Mouse (Mus musculus): ENCODE data around the gene 2200002J24Rik.
A peak's percentile ranks its signal among the peaks of the same experiment; 100 is the strongest.

The 2200002J24Rik gene

GRCm38 (mm10) chr7:30698589-30698988 is at the start of gene 2200002J24Rik:
TSS of gene 2200002J24Rik (plus strand) at chr7:30698926.
- peak; percentile 24 for DNase-seq (ENCODE audit: low spot score)

DNA sequence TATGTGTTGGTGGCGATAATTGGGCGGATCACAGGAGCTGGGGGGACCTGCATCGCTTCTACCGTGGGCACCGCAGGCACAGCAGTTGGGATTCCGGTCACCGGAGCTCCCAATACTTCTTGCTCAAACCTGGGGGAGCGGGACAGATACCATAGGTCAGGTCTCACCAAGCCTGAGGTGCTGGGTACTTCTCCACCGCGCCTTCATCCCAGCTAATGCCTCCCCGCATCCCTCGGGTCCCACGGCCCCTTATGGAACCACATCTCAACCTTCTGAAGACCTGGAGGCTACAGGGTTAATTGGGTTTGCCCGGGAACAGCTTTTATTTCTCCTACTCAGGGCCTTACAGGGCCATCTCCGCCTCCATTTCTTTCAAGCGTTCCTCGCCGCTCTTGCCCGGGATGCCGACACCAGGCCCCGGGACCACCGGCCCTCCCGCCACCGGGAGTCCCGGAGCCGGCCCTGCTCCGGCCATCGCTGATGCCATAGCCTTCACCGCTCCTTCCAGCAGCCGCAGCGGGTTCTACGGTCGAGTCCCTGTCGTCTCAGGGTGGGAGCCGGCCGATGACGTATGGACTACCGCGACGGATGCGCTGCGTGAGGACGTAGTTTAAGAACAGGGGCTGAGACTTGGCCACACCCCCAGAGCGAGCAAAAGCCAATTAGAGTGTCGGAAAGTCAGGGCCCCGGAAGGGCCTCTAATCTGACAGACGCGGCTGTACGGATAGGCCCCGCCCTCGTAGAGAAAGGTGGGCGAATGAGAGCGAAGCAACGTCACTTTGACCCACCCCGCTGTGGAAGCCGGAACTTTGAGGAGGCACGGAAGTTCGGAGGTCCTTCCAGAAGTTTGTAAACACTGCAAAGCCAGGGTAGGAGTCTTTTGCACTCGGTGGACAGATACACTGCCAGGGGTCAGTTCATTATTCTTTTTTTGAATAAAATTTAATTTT is 48.9 kb upstream of the 2200002J24Rik start, which contains the start of gene Rbm42:
Rbm42 (minus strand) TSS at position 727 of the 950 bp plus-strand sequence.
- DNase-seq (ENCODE audit: low spot score), result peak; percentile 94

DNA sequence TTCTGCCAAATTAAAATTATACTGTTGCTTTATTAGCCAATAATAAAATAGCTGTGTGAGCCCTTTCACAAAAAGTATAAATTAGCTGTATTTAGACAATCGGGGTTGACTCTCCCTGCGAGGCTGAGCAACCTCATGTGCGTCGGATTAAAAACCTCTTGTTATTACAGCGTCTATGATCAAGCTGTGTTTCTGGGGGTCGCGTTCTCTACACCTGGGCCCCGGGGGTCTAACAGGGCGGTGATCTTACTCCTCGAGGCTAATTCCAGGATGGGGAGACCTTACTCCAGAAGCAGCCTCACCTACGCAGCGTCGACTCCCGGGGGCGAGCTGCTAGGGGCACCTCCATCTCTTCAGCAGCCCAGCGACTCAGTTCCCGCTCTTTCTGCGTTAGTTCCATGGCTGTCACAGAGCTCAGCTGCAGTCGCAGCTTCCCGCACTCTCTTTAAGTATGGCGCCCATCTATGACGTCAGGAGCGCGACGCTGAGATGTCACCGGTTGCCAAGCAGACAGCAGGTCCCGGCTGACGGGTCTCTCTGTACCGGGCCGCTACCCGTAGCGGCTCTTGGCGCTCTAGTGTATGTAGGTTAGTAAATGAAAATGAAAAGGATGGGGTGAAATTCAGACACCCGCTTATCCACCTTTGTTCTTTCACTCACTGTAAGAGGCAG is 34.1 kb upstream of the 2200002J24Rik start, which contains the start of gene Haus5:
Haus5 (minus strand) TSS at position 466 of the 672 bp plus-strand sequence.
- peak; percentile 89 for DNase-seq (ENCODE audit: low spot score)

- DNase-seq (ENCODE audit: low spot score), result no peak
Observed at GRCm38 (mm10) chr7:30665321-30665720, 33.4 kb upstream of the 2200002J24Rik start.

- no peak for DNase-seq (ENCODE audit: low spot score)
Observed at GRCm38 (mm10) chr7:30669229-30669628, 29.5 kb upstream of the 2200002J24Rik start.

- no peak for DNase-seq (ENCODE audit: low spot score)
Observed at GRCm38 (mm10) chr7:30671480-30671879, 27.2 kb upstream of the 2200002J24Rik start, which contains the start of gene Pmis2. TSS of gene Pmis2 (minus strand) at chr7:30671605.

DNA sequence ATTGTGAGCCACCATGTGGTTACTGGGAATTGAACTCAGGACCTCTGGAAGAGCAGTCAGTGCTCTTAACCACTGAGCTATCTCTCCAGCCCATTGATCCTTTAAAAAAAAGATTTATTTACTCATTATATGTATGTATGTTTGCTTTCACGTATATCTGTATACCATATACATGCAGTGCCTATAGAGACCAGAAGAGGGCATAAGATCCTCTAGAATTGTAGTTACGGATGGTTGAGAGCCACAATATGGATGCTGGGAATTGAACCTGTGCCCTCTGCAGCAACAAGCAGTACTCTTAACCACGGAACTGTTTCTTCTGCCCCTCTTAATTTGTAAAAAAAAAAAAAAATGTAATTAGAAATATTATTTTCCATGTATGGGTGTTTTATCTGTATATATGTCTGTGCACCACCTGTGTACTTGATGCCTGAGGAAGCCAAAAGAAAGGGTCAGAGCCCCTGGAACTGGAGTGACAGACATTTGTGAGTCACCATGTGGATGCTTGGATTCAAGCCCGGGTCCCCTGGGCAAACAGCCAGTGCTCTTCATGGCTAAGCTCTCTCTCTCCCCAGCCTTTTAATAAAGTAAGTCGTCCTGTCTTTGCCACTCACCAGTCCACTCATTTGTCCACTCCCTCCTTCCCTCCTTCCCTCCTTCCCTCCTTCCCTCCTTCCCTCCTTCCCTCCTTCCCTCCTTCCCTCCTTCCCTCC is 20.3 kb upstream of the 2200002J24Rik start:
- DNase-seq (ENCODE audit: low spot score), result no peak

DNA sequence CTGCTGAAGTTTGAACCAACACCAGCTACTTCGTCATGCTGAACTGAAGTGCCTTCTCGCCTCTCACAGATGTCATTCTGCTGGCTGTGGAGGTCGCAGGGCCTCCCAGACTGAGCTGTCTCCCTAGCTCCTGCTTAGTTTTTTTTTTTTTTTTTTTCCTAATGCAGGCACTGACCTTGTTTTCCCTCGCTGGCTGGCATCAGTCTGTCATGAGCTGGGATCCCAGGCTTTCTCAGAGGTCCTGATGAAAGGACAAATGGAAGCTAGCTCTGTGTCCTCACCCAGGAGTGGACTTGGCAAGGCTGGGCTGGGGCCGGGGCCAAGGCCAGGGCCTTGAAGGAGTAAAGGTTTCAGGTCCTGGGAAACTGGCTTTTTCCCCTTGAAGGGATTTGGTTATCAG is 16.8 kb upstream of the 2200002J24Rik start:
- no peak for DNase-seq (ENCODE audit: low spot score)

GRCm38 (mm10) chr7:30683425-30683824 is 15.3 kb upstream of the 2200002J24Rik start:
- DNase-seq (ENCODE audit: low spot score), result no peak

DNA sequence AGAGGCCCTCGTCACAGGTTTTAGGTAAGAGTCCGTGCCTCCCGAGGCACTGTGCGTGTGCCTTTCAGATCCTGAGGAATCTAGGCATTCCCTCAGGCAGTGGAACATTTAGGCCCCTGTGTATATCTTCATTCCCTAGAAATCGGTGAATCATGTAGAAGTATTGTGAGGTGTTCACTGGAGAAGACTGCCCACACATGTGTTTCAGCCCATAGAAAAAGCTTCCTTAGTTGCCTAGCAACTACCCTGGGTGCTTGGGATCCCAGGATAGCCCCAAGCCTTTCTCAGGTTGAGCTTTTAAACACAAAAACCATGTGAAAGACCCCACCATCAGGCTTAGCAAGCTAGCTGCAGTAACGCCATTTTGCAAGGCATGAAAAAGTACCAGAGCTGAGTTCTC is 10.4 kb upstream of the 2200002J24Rik start:
- no peak for DNase-seq (ENCODE audit: low spot score)

GRCm38 (mm10) chr7:30698101-30698500 is 625 bp upstream of the 2200002J24Rik start:
- no peak for DNase-seq (ENCODE audit: low spot score)

- no peak for DNase-seq (ENCODE audit: low spot score)
Observed at GRCm38 (mm10) chr7:30706214-30706882, 7.6 kb downstream of the 2200002J24Rik start.

- no peak for DNase-seq (ENCODE audit: low spot score)
Observed at GRCm38 (mm10) chr7:30707441-30707840, 8.7 kb downstream of the 2200002J24Rik start.

DNA sequence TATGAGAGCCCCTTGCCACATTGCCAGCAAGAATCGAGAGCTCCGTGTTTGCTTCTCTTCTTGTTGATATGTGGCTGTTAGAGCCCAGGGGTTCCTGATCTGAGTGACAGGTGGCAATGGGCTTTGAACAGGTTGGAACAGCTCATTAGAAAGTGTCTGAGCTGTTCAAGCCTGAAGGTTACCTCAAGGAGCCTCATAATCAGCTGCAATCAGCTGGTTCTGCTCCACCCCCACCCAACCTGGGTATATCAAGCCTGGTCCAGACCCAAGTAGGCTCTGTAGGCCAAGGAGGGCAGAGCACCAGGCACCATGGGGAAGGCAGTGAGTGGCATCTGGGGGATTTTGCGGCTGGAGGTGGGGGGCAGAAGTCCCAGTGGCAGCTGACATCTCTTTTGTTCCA is 13.2 kb downstream of the 2200002J24Rik start, which contains the start of gene Atp4a:
Atp4a (plus strand) TSS at position 268 of the 400 bp plus-strand sequence.
- no peak for DNase-seq (ENCODE audit: low spot score)

DNA sequence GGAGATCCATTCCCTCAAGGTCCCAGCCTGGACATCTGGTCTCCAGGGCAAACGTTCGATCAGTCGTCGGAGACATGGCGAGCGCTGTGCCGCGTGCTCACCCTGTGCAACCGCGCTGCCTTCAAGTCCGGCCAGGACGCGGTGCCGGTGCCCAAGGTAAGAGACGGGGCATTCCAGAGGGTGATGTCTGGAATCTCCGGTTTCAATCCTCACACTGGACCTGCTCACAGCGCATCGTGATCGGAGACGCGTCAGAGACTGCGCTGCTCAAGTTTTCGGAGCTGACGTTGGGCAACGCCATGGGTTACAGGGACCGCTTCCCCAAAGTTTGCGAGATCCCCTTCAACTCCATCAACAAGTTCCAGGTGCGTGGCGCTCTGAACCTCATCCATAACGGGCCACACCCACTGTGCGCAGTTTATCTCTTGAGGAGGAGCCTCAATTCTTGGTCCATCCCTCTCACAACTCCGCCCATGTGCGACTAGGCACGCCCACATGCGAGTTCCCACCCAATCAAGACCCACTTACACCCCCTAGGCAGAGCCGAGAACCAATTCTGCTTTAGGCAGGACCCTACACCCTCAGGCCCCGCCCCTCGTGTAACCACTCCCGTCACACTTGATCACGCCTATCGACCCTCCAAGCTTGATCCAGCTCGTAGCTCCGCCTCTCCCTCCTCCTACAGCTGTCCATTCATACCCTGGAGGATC is 18.4 kb downstream of the 2200002J24Rik start:
- DNase-seq (ENCODE audit: low spot score), result peak; percentile 44

DNA sequence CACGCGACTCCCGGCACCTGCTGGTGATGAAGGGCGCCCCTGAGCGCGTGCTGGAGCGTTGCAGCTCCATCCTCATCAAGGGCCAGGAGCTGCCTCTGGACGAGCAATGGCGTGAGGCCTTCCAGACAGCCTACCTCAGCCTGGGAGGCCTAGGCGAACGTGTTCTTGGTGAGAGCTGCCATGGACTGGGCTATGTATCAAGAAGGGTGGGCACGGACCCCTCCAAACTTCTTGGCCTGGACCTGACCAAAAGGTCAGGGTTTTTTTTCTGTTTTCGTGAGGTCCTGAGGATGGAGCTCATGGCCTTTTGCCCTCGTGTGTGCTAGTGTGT is 19.0 kb downstream of the 2200002J24Rik start:
- no peak for DNase-seq (ENCODE audit: low spot score)

- no peak for DNase-seq (ENCODE audit: low spot score)
Observed at GRCm38 (mm10) chr7:30719669-30720068, 20.9 kb downstream of the 2200002J24Rik start.

DNA sequence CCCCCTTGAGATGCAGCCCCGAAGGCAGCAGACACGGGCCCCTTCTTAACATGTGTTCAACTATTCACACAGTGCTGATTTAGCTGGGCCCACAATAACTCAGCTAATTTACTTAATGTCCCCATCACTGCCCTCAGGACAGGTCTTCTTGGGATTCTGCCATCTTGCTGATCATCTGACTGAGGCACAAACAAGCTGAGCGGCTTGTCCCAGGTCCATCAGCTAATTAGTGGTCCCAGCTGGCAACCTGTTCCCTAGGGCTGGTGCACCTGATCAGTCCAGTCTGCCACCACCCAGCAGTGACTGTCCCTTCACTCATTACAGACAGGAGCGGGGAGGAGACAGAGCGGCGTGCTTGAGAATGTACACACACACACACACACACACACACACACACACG is 22.6 kb downstream of the 2200002J24Rik start:
- DNase-seq (ENCODE audit: low spot score), result no peak

- no peak for DNase-seq (ENCODE audit: low spot score)
Observed at GRCm38 (mm10) chr7:30723274-30723953, 24.7 kb downstream of the 2200002J24Rik start.

- DNase-seq (ENCODE audit: low spot score), result no peak
Observed at GRCm38 (mm10) chr7:30728214-30728613, 29.5 kb downstream of the 2200002J24Rik start.
